Mouse (Mus musculus) activated CD4-positive, CD25-positive, alpha-beta regulatory T cell, adult 4 months (primary cell): ENCODE measurements at regions not wholly inside any gene's neighbourhood (a gene's known extent, or its start where the extent isn't known, plus 50 kb on each side); places are given as distances from the start of the nearest gene placed in this dataset.

Experiments
- ATAC-seq: one replicate; pipeline ENCODE4 v1.8.0; 2017

DNA sequence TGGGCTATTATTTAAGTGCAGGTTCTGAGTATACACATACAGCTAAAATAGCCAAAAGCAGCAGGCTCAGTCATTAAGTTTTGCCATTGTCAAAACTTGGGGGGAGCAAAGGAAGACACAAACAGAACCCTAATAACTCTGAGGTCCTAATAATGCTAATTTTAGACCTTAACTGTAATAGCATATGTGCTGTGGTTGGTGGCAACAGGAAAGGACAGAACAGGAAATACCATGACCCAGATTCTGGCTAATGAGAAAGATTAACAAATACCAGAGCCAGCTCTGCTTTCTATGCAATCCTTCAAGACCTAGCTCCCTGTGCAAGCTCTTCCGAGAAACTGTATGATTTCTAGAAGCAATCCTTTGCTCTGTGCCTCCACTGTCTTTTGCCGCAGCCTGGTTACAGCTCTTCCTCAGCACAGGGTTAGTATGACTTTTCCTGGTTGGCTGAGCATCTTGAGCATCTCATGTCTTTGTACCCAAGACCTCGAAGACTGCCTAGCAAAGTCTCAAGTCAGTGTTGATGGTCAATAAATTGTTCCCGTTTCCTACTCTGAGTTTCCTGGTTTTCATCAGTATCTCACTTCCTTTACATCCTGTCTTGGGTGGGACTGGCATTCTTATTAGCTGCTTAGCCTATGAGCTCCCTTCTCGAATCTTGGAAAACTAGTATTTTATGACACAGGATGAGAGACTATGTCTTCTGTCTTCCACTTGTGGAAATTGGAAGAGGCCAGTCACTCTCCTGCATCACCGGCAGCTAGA is 49.9 kb upstream of the Eed start:
- ATAC-seq, result no peak

DNA sequence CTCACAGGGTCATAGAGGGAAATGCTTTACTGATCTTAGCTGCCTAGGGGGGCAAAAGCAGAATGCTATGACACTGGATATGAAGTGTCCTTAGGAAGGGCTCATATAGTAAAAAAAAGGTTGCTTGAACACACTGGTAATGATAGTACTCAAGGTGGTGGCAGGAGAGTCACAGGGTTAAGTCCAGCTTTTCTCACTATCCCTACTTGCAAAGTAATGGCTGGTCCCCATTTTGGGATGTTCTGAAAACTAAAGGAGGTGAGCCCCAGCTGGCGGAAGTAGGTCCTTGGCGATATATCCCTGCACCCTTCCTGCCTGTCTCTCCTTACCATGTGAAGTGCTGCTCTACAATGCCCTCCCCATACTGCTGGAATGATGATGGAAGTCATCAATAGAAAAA is 52.3 kb upstream of the Eed start:
- ATAC-seq, result no peak

DNA sequence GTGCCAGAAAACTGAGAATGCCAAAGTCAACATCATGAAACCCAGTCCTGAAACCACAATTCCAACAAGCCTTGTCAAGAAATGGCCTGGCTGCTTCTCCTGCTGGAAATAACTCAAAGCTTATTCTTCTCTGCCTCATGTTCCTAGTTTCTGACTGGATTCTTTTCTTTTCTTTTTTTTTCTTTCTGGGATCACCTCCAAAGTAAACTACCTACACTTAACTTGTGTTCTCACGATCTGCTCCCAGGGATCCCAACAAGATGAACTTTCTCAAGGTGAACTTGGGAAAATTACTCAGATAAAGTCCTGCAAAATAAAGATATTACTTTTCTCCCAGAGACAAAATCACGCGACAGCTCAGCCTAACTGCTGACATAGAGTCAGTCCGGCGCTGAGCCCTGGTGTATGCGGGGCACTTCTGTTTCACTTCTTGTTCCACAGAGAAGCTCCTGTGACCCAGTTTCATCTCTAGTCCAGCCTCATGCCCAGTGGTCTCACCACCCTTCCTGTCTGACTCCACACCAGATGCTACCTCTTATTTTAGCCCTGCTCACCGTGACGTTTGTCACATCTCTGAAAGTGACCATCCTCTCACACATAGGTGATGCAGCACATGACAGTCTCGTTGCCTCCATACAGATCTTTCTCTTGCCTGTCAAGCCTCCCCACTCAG is 53.0 kb upstream of the Eed start:
- no peak for ATAC-seq

DNA sequence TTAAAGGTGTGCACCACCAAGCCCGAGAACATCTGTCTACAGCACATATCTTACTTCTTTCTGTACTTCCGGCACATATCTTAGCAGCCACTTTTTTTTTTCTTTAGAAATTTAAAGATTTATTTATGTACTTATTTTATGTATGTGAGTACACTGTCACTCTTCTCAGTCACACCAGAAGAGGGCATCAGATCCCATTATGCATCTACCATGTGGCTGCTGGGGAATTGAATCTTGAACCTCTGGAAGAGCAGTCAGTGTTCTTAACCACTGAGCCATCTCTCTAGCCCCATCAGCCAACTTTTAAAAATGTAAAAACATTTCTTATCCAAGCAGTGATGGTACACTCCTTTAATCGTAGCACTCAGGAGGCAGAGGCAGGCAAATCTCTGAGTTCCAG is 53.7 kb upstream of the Eed start:
- no peak for ATAC-seq

DNA sequence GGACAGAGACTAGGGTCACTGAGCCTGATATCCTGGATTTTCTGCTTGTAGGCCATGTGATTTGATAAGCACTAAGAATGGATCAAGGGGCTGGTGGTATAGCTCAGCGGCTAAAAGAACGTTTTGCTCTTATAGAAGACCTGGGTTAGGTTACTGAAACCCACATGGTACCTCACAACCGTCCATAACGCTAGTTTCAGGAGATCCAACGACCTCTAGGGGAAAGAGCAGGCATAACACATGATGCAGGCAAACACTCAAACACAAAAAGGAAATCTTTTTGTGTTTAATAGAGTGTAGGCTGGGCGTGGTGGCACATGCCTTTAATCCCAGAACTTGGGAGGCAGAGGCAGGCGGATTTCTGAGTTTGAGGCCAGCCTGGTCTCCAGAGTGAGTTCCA is 54.6 kb upstream of the Eed start:
- no peak for ATAC-seq

DNA sequence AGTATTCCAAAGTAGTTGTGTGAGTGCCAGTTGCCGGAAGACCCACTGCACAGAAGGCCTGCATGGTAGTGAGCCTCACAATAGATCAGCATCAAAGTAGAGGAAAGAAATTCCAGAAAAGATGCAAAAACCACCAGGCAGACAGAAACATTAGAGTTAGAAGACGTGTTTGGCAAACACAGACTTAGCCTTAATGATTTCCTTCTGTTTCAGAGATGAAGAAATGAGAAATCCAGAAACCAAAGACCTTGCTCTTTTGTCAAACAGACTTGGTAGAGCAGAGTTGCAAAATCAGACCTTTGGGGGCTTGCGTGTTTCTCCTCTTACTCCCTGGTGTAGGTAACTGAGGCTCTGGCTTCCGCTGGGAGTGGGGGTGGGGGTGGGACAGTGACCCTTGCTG is 57.0 kb upstream of the Eed start:
- no peak for ATAC-seq

DNA sequence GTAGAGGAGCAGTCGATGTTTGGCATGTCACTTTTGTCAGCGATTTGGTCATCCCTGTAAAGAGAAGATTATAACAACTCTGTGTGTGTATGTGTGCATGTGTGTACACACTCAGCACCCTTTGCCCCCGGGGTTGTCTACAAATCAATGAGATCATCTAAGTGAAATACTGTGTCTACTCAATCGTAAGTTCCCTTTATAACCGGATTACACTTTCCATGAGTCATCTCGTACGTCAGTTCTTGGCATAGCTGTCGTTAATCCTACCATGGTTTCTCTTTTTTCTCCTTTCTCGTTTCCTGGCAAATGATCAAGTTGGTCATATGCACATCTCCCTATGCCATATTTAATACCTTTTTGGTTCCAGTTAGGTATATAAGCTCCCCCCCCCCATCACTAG is 58.7 kb upstream of the Eed start:
- ATAC-seq, result no peak

DNA sequence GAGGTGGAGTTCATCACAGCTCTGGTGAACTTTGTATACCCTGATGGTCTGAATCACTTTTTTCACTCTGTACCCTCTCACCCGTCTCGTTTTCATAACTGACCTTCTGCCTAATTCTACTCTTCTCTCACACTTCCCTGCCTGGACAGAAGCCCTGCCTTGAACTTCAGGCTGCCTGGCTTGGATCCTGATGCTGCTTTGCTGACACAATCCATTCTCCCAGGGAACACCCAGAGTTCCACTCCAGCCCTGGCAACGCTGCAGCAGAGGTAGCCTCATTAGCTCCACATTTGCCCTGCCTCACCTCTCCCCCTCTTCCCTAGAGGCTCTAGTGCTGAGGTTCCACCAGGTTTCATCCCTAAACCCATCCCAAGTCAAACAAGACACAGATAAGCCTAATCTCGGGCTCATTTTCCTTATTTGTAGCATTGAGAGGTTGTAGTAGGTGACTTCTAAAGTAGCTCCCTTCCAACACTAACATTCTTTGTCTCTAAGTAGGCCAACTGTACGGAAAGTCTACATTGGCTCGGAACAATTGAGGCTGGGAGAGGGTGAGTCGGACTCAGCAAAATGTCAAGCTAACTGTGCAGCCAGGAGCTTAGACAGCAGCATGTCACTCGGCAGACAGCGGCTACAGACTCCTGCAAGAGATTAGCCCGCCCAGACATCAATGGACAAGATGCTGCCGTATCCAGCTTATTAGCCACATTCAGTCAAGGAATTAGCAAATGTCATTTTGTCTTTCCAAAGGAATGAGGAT is 60.0 kb upstream of the Eed start:
- no peak for ATAC-seq

DNA sequence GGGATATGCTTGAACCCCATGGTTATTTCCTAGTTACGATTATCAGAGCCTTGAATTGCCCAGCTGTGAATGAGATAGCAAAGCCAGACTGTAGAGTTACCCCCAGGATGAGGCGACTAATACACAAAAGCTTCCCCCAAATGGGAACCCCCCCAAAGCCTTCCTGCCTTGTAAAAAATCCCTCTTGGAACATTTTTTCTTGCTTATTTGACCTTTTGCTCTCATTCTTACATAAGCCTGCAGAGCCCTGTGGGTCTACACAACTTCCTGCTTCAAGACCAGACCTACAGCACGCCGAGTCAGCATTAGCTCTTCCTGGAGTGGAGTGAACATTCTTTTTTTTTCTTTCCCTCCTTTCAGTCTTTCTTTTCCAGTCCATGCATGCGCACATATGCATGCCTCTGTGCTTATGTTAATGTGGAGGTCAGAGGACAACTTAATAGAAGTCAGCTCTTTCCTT is 60.8 kb upstream of the Eed start:
- peak; percentile 88 for ATAC-seq

DNA sequence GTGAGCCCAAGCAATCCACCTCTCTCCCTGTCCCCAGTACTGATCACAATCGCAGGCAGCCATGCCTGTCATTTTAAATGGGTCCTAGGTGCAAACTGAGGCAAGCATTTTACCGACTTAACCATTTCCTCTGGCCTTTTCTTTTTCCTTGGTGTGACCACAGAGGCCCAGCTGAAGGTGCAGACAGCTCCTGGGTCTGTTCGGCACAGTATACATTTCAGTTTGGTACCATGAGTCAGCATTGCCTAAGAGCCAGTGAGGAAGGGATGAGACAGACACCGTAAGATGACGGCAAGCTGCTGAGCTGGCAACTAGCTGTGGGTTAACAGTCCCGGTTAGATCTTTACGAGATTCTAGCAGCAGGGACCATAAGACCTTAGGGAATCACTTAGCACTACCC is 61.6 kb upstream of the Eed start:
- ATAC-seq, result peak; percentile 47

DNA sequence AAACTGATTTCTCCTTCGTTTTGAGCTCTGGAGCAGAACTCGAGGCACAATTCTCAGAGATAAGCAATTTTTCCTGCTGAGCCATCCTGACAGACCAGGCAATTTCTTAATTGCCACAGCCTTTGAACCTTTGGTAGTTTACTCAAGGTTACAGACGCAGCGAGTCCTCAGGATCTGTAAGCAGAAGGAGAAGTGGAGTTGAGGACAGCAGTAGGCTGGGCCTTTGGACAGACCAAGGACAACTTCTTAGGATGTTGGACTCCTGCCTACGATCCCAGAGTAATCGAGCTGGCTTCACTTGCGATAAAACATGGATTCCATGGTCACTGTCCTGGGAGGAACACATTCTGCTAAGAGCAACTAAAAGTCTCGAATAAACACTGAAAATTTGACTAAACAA is 62.7 kb upstream of the Eed start:
- no peak for ATAC-seq

DNA sequence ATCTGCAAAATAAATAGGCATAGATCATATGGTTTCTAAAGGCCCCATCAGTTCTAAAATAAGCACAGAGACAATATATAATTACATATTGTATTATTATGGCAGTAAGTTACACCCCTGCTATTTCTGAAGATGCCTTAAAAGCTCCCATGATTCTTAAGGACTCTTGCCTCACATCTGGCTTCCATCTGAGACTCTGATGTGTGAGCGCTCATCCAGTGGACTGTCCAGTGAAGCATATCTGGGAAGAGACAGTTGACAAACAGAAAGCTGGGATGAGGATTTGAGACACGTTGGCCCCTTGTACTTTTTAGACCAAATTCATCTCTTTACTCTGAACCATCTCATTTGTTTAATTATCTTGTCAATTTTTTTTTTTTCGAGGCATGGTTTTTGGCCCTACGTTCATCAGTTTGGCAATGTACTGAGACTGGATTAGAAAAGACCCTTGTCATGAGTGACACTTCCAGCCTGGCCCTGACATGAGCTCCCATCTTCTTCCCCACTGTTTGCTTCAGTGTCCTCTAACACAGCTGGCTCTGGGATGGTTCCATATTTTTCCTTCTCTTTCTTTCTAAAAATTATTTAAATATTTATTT is 63.4 kb upstream of the Eed start:
- no peak for ATAC-seq

DNA sequence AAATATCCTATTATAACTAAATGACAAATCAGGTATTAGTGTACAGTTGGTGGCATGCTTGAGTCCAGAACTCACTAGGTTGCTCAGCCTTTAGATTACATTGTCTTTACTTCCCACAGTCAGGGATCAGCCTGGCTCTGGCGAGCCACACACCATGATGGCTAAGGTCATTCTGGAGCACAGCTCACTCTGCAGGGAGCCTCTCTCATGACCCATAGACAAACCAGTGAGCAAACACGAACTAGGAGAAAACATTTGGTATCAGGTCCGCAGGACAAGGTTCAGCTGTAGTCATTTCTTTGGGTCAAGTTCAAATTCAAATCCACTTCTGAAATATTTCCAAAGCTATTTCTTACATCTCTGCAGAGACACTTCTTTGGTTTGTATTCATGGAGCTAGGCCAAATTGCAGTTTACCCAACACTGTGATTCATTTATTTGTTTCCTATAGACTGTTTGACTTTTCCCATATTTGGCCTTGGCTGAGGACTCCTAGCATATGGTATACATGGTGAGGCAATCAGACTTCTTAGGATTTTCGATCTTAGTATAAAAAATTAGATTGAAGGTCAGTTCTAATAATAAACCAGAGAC is 64.5 kb upstream of the Eed start:
- ATAC-seq, result no peak

DNA sequence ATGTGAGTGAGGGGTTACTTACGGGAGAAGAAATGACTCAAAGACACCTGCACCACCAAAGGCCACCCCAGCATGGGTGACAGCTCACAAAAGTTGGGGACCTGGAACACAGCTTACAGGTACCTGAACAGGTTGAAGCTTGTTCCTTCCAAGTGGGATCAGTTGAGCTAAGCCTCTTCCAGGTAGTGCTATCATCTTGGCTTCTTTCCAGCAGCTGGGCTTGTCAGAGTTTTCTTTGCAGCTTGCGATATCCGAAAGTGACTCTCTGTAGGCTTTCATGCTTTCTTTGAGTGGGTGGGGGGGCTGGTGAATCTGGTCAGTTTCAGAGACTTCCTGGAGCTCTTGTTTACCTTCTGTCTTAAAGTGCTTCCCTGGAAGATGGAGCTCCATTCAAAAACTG is 65.4 kb upstream of the Eed start:
- no peak for ATAC-seq

DNA sequence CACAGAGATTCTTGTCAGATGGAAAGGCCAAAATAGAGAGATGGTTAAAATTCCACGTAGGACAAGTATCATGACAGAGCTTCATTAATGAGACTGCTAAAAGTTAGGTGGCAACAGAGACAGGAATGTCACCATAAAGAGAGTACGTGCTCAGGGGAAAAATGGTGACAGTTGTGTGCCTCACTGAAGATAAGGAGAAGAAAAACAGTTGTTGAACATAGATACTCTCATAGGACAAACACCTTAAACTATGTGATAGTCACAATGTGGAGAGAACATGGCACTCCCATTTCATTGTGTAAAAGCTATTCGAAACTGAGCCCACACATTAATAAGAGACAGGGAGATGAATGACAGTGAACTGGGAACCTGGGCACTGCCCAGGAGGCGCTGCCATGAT is 66.1 kb upstream of the Eed start:
- no peak for ATAC-seq

DNA sequence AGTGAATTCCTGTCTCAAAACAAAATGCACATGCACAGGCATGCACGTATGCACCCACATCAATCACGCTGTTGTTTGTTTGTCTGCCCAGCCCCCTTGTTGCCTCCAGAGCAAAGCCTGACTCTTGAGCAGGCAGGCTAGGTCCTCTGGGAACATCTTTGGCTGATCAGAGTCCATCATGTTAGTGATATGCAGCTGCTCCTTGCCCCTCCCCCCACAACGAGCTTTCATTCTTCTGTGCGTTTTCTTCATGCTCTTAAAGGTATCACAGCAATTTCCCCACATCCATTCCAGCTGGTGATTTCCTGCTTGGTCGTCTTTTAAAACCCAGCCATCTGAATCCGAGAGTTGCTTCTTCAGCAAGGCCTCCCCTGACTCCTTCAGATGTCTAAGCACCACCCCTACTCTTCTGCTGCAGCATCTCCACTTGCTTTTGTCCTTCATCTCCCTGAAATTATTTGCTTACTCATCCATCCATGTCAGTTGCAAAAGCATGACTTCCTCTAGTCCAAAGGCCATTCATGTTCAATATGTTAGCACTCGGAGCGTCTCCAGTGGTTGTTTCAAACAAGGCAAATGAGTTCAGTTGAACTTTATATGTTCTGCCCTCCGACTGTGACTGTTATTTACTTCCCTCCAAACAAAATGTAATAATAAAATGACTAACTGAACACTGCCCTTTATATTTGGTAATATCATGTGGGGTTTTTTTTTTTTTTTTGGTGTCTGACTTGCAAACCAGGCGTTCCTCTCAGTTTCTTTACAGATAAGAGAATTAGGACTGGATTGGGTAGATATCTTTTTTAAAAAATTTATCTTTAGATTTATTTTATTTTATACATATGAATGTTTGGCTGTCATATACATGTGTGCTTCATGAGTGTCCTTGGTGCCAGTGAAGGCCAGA is 67.9 kb upstream of the Eed start:
- ATAC-seq, result no peak

DNA sequence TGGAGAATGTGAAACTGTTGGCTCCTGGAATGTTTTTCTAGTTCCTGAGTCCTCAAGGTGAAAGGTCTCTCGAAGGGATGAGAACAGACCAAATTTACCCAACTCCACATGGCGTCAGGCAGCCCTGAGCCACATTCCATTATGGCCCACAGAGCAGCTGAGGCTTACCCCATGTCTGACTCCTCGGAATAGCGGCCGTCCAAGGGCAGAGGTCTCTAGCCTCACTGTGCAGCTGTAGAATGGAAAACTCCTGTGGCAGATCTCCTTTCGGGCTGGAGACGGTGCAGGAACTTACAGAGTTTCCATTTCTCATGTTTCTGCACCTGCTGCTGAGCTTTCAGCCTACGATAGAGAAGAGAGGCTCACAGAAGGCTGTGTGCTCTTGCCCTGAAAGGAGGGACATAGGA is 69.1 kb upstream of the Eed start:
- ATAC-seq, result no peak

DNA sequence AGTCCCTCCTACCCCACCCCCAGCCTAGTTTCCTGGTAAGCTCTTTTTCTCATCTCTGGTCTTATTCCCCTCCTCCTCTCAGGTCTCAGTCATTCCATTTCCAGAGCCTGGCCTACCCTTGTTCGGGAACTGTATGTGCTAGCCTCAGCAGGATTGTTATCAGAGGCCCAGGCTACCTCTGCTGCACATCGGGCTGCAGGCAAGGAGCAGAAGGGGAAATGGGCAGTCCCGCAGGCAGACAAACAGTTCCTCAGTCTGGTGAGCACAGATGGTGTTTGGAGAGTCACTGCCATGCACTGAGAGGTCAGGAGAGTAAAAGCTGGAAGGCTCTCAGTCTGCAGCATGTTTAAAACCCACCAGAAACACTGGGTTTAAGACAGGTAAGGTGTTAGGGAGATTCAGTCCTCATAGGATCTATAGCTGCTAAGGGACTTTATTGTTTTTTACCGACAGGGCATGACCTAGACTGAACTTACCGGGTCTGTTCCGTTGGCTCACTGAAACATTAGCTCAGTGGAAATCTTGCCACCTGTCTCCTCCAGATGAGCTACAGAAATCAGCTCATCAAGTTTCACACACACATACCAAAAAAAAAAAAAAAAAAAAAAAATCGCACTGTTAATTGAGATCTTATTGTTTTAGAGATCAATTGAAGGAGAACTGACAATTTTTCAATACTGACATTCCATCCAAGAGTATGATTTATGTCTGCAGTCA is 74.2 kb upstream of the Eed start:
- no peak for ATAC-seq

DNA sequence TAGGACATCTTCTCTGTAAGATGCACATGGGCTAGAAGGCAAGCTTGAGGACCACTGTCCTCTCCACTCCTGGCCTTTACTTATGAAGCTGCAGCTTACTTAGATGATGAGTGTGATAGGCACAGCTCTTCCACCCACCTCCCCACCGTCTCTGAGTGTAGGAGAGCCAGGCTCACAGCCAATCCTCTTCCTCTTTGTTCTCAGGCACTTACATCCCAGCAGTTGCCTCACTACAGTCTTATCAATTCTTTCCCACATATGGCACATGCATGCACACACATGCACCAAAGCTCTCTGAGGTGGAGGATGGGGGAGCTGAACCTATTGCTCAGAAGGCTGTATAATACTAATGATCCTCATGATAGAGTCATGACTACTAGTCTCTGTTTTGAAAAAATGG is 72.1 kb upstream of the Picalm start:
- ATAC-seq, result no peak

DNA sequence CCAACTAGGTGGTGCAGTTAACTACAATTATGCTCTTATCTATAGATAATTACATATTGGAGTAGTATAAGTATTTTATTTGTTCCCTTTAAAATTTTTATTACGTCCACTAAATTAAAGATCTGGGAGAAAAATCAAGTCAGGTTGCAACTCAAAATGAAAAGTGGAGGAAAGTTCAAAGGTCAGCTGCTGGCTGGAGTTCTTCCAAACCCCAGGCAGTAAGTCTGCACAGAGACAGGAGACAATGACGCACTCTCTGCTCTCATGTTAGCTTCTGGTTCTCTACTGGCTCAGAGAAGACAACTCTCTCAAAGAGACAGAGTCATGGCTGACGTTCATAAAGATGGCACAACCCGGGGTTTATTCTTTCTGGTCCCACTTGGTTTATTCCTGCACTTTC is 71.4 kb upstream of the Picalm start:
- no peak for ATAC-seq

DNA sequence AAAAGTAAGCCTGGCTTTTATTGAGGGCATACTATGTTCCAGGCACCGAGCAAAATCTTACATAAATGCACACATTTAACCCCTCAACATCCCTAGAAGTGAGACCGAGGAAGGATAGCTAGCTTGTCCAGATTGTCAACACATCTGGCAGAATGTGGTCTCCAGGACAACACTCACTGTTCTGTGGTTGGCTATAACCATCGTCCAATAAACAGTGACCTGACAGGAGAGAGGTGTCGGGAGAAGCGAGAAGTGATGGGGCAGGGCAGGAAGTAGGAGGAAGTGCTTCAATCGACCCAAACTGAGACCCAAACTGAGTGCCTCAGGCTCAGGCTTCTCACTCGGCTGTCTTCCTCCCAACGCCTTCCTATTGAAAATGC is 70.8 kb upstream of the Picalm start:
- ATAC-seq, result peak; percentile 37
